Mouse (Mus musculus) heart, adult 2 months (tissue): ENCODE data around the gene Tnfsfm13. TPM values are rescaled to one million over a fixed set of nuclear protein-coding genes. Genes with fewer than 3 reads are reported as not detected.

Experiments used
- DNase-seq, 2 experiments: peaks; one replicate each; pipeline ENCODE4 v3.0.0; 2021
- H3K27ac ChIP-seq: fragments of 200-600 bp; 2 replicates; pipeline ENCODE4 v1.8.1; 2022
- H3K27me3 ChIP-seq: fragments of 200-500 bp; 2 replicates; pipeline ENCODE4 v1.6.1; 2012; ENCODE audit warnings: mild to moderate bottlenecking, low read length, inconsistent platforms, mixed read lengths; ENCODE audit not compliant: control insufficient read depth, insufficient read depth
- H3K36me3 ChIP-seq: fragments of 200-500 bp; 2 replicates; pipeline ENCODE4 v1.6.1; 2012; ENCODE audit warnings: low read length, inconsistent platforms; ENCODE audit not compliant: control insufficient read depth, insufficient read depth
- H3K4me1 ChIP-seq: fragments of 200-500 bp; 2 replicates; pipeline ENCODE4 v1.6.1; 2011; ENCODE audit warnings: low read length; ENCODE audit not compliant: control insufficient read depth, insufficient read depth
- H3K4me3 ChIP-seq: fragments of 200-600 bp; 2 replicates; pipeline ENCODE4 v1.8.1; 2022
- H3K79me2 ChIP-seq: fragments of 200-500 bp; replicated peaks from 2 replicates; pipeline ENCODE4 v1.6.1; 2012; ENCODE audit warnings: mild to moderate bottlenecking, inconsistent platforms, low read length, moderate library complexity, mixed read lengths; ENCODE audit not compliant: control insufficient read depth, insufficient read depth
- H3K9ac ChIP-seq: fragments of 200-500 bp; 2 replicates; pipeline ENCODE4 v1.6.1; 2012; ENCODE audit warnings: low read depth, mild to moderate bottlenecking, control low read depth, inconsistent platforms, low read length, mixed read lengths
- CTCF ChIP-seq: fragments of 200-600 bp; IDR thresholded peaks from 2 replicates; pipeline ENCODE4 v1.8.1; 2022; ENCODE audit warnings: antibody characterized with exemption, mild to moderate bottlenecking, moderate library complexity
- EP300 ChIP-seq: fragments of 200-500 bp; IDR thresholded peaks from 2 replicates; pipeline ENCODE4 v1.6.1; 2011; ENCODE audit warnings: low read depth, low read length, control low read depth; ENCODE audit not compliant: insufficient read depth
- POLR2A ChIP-seq: fragments of 200-500 bp; IDR thresholded peaks from 2 replicates; pipeline ENCODE4 v1.6.1; 2011; ENCODE audit warnings: mild to moderate bottlenecking, low read depth, low read length, control low read depth; ENCODE audit not compliant: insufficient read depth
- WGBS: fragments of 180-500 bp; shearing (Covaris S2); methylation state at CpG from one replicate; pipeline ENCODE4 v1.1.7; 2018; 5-methylcytosine and 5-hydroxymethylcytosine counted together
- intact Hi-C: fragments of 180-260 bp; cut with DNase I; formaldehyde crosslinking; loops from one replicate; pipeline ENCODE4 v1.15.1; 2025
- polyA plus RNA-seq: library from polyadenylated mRNA; depleted of rRNA; stranded (reverse); fragments of >200 nt; gene quantifications from 2 replicates; pipeline ENCODE4 v1.2.3, GENCODE M21; 2012
- total RNA-seq, 2 experiments: library from RNA; stranded (reverse); gene quantifications; 2 replicates each; pipeline ENCODE4 v1.2.3; 2021

Gene Tnfsfm13
- total and polyA plus RNA-seq, 3 experiments, result 2.8 to 3.7 (median 3.2) TPM

- no peak for DNase-seq
- no peaks in the 10 kb centered on the region for H3K36me3 ChIP-seq
- no peak overlapping the region for H3K4me3 ChIP-seq
- no peaks in the 10 kb centered on the region for H3K79me2 ChIP-seq
- intact Hi-C loops, result loop anchor here (5.0 kb wide), 1 partner anchor 98 kb away; the partner anchor contains the start of genes Trp53 and Wrap53
- 87% methylated on average over 30 of the region's 30 CpGs for WGBS
- H3K9ac ChIP-seq, result no peak overlapping the region
- H3K4me1 ChIP-seq, result peaks cover 9% of the 10 kb centered on the region
- no peak for TF ChIP-seq POLR2A
- no peak for TF ChIP-seq CTCF
- TF ChIP-seq EP300, result no peak
- no peak overlapping the region for H3K27ac ChIP-seq
- no peaks in the 10 kb centered on the region for H3K27me3 ChIP-seq
These were observed 15.6 kb downstream of the Tnfsfm13 start for GRCm38 (mm10) chr11:69680136-69680855.

- 85% methylated on average over 2 of the region's 2 CpGs for WGBS
- Histone ChIP-seq H3K79me2 (no peaks in the 10 kb centered on the region), H3K4me1 (peaks cover 4% of the 10 kb centered on the region), H3K36me3 (no peaks in the 10 kb centered on the region), H3K27me3 (no peaks in the 10 kb centered on the region), H3K4me3 (no peak overlapping the region), H3K9ac (no peak overlapping the region), H3K27ac (no peak overlapping the region)
- no peak for DNase-seq
- intact Hi-C loops, result no loop called here
- no peak for TF ChIP-seq CTCF
- TF ChIP-seq POLR2A, result no peak
- no peak for TF ChIP-seq EP300
These were observed 16.8 kb downstream of the Tnfsfm13 start for GRCm38 (mm10) chr11:69679144-69679543.

GRCm38 (mm10) chr11:69672211-69672706 lies 23.6 kb downstream of the Tnfsfm13 start, which contains the start of gene Eif4a1:
Eif4a1 (minus strand) TSS chr11:69672423.
- peak; percentile 100 for DNase-seq
- Histone ChIP-seq H3K4me1 (peaks cover 5% of the 10 kb centered on the region), H3K9ac (peak within 1 kb of the TSS; percentile 92), H3K4me3 (peak within 1 kb of the TSS; percentile 85), H3K27me3 (no peaks in the 10 kb centered on the region), H3K27ac (peak within 1 kb of the TSS; percentile 95), H3K36me3 (peaks cover 18% of the 10 kb centered on the region), H3K79me2 (no peaks in the 10 kb centered on the region)
- TF ChIP-seq EP300, result peak; percentile 43
- TF ChIP-seq POLR2A, result peak; percentile 99
- TF ChIP-seq CTCF, result 0 out of 2 replicates have a peak, but pooled peaks have one; percentile 13
- intact Hi-C loops, result loop anchor here (1.0 kb wide), 1 partner anchor 9 kb away; no protein-coding TSS in a partner anchor
- WGBS, result under 1% methylated on average over 36 of the region's 36 CpGs

- DNase-seq, result no peak
These were observed 24.2 kb downstream of the Tnfsfm13 start for GRCm38 (mm10) chr11:69671726-69672124.

GRCm38 (mm10) chr11:69670786-69671725 lies 24.8 kb downstream of the Tnfsfm13 start:
- H3K79me2 ChIP-seq, result no peaks in the 10 kb centered on the region
- H3K9ac ChIP-seq, result peak overlapping the region; percentile 92
- peak; percentile 95 to 96 for DNase-seq
- 1% methylated on average over 61 of the region's 61 CpGs for WGBS
- intact Hi-C loops, result no loop called here
- peak overlapping the region; percentile 95 for H3K27ac ChIP-seq
- peaks cover 18% of the 10 kb centered on the region for H3K36me3 ChIP-seq
- TF ChIP-seq POLR2A (peak; percentile 42), CTCF (no peak), EP300 (peak; percentile 71)
- H3K4me1 ChIP-seq, result peaks cover 5% of the 10 kb centered on the region
- H3K4me3 ChIP-seq, result peak overlapping the region; percentile 85
- H3K27me3 ChIP-seq, result no peaks in the 10 kb centered on the region

More at GRCm38 (mm10) chr11:69671726-69672124, 24.2 kb downstream of the Tnfsfm13 start:
- Histone ChIP-seq H3K27ac (peak overlapping the region; percentile 95), H3K4me1 (peaks cover 5% of the 10 kb centered on the region), H3K27me3 (no peaks in the 10 kb centered on the region), H3K4me3 (peak overlapping the region; percentile 85), H3K79me2 (no peaks in the 10 kb centered on the region), H3K36me3 (peaks cover 18% of the 10 kb centered on the region), H3K9ac (peak overlapping the region; percentile 92)
- under 1% methylated on average over 43 of the region's 43 CpGs for WGBS
- intact Hi-C loops, result loop anchor here (1.0 kb wide), 1 partner anchor 10 kb away; no protein-coding TSS in a partner anchor
- TF ChIP-seq POLR2A, result no peak
- TF ChIP-seq CTCF, result no peak
- TF ChIP-seq EP300, result no peak
